Mouse (Mus musculus) bone marrow macrophage, adult 2 months (primary cell): ENCODE measurements around the gene Neurog3.

Source experiments
- CTCF ChIP-seq: IDR thresholded peaks from 2 replicates; pipeline ENCODE4 v1.5.1; 2012; ENCODE audit warnings: low read depth, mild to moderate bottlenecking, low read length, moderate library complexity
- POLR2A ChIP-seq: IDR thresholded peaks from 2 replicates; pipeline ENCODE4 v1.6.1; 2012; ENCODE audit warnings: mild to moderate bottlenecking, low read depth, low read length, borderline replicate concordance

- TF ChIP-seq POLR2A (no peak), CTCF (no peak)
Measured at GRCm38 (mm10) chr10:62089071-62089470, 43.8 kb upstream of the Neurog3 start.
